Mouse (Mus musculus) G1E (cell line): ENCODE results near the gene Kif5c.

Source experiments
- CTCF ChIP-seq: IDR thresholded peaks from 2 replicates; pipeline ENCODE4 v1.5.1; 2012; ENCODE audit warnings: low read depth, low read length, inconsistent platforms, mixed read lengths
- GATA1 ChIP-seq: IDR thresholded peaks from 2 replicates; pipeline ENCODE4 v1.6.1; 2012; ENCODE audit warnings: borderline replicate concordance, low read length, inconsistent platforms, mixed read lengths
- GATA2 ChIP-seq: IDR thresholded peaks from 2 replicates; pipeline ENCODE4 v1.6.1; 2012; ENCODE audit warnings: low read depth, low read length, inconsistent platforms, borderline replicate concordance
- TAL1 ChIP-seq: conservative IDR thresholded peaks from 2 replicates; pipeline ENCODE4 v1.6.1; 2012; ENCODE audit warnings: low read depth, low read length, inconsistent platforms, mixed read lengths

GRCm38 (mm10) chr2:49656988-49657387, 37.9 kb downstream of the Kif5c start:
- TF ChIP-seq CTCF (no peak), GATA1 (no peak), TAL1 (no peak), GATA2 (no peak)
